ENCODE assay signal across 15 mouse cellular contexts in the genomic region with DNA sequence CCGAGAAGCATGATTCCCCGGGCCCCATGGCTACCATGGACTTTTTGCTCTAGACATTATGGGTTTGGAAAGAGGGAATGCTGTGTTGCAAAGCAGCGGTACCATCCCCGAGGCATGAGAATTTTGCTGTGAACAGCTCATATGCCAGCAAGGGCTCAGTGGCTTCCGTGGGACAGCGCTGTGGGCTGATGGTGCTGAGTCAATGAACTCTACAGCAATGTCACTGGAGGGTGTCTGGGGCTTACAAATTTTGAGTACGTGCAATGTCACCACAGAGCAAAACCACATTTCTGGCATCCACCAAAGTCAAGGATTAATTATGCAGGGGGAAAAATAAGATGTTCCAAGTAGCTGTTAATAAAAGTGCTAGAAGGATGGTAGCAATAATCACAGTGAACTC.
DNase-seq lines count a peak whose midpoint lies in the region.
"Had no signal": no experiment of that assay in that cellular context is flagged by ENCODE, and none has a peak within 500 bp of the region (broad histone marks: within the 10 kb centered on the region; RNA-seq: fewer than 3 reads in every experiment).

No protein-coding gene starts in this region.

- DNase-seq in 3134 (ENCODE audit: extremely low read depth, insufficient read length, low spot score) (peak; percentile 57), 3T3-L1 (ENCODE audit: low read depth, low spot score) (peak; percentile 47)
- peak; percentile 35 for DNase-seq in brain, adult 2 months (ENCODE audit: low read depth, low spot score)
- DNase-seq in fibroblast of lung, adult 2 months (ENCODE audit: low read depth) = peak; percentile 40
- DNase-seq in urinary bladder, postnatal 10 days (ENCODE audit: low spot score) = no peak
- no peak for DNase-seq in urinary bladder, postnatal 36 days (ENCODE audit: low spot score in 2 of 2)
- no peak for DNase-seq in right cerebral cortex, postnatal 14 days
- DNase-seq: adrenal gland, postnatal 14 days; cerebellum, adult 18-20 months; cerebellum, adult 9-11 months; cerebellum, postnatal 36 days; gastrocnemius, postnatal 36 days; heart, adult 18-20 months; heart, postnatal 14 days; kidney, adult 18-20 months had no signal

Comparison
In these comparisons a context has a peak if more than half of its experiments do, and no peak if none do; other contexts are left out.
1. DNase-seq: peak in 3134 (single experiment), 3T3-L1 (single experiment), brain, adult 2 months (single experiment) and fibroblast of lung, adult 2 months (single experiment); none in urinary bladder, postnatal 10 days (single experiment), urinary bladder, postnatal 36 days (0 of 2) and right cerebral cortex, postnatal 14 days (single experiment).